Mouse (Mus musculus): ENCODE measurements around the gene Rrm2. TPM values are rescaled to one million over a fixed set of nuclear protein-coding genes. Genes with fewer than 3 reads are reported as not detected.

Rrm2 gene
- polyA plus RNA-seq, 1 experiment: 0.63 TPM

GRCm38 (mm10) chr12:24754693-24755092 is 46.7 kb downstream of the Rrm2 start:
- Histone ChIP-seq H3K27ac (replicated peaks; ENCODE audit: low read depth, low read length) (no peak overlapping the region), H3K4me1 (ENCODE audit: control insufficient read depth, insufficient read depth, insufficient read length, low read length) (no peaks in the 10 kb centered on the region; the same call in 1 of the 2 replicates), H3K4me3 (ENCODE audit: insufficient read depth, low read depth, low read length) (no peak overlapping the region)

GRCm38 (mm10) chr12:24755471-24755870 is 47.4 kb downstream of the Rrm2 start:
- no peak overlapping the region for H3K4me3 ChIP-seq (ENCODE audit: insufficient read depth, low read depth, low read length)
- H3K27ac ChIP-seq (replicated peaks; ENCODE audit: low read depth, low read length): no peak overlapping the region
- no peaks in the 10 kb centered on the region; the same call in 1 of the 2 replicates for H3K4me1 ChIP-seq (ENCODE audit: control insufficient read depth, insufficient read depth, insufficient read length, low read length)

DNA sequence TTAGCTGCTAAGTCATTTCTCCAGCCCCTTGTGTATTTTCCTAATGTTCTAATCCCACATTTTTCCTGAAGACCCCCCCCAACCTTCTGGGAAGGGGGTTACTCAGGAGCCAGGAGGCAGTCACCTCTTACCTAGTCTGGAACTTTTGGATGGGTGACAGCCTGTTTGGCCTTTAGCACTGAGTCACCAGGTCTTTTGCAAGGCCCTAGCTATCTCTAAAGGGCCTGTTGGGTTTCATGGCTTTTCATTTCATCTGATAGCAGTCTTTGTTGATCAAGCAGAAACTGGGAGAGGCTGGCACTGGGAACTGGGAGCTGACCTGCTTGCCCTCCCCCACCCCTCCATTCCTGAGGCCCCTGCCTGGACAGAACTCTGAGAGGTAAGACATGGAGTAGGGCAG is 49.3 kb downstream of the Rrm2 start:
- Histone ChIP-seq H3K4me3 (ENCODE audit: insufficient read depth, low read depth, low read length) (no peak overlapping the region), H3K27ac (replicated peaks; ENCODE audit: low read depth, low read length) (no peak overlapping the region), H3K4me1 (ENCODE audit: control insufficient read depth, insufficient read depth, insufficient read length, low read length) (no peaks in the 10 kb centered on the region; the same call in 1 of the 2 replicates)

DNA sequence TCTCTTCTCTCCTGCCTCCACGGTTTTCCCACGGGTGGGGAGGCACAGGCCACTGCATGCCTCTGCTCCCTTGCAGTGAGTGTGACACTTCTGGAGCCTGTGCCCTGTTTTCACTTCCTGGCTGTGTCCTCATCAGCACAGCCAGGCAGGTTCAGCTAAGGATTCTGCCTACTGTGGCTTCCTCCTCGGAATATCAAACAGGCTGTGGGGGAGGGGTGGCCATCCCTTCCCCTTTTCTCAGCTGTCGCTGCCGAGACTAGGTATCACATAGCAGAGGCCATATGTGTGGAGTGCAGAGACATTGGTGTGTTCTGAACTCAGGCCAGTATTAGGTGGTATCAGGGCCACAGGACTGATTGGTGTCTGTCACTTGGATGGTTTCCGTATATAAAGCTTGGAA is 50.3 kb downstream of the Rrm2 start:
- Histone ChIP-seq H3K4me1 (ENCODE audit: control insufficient read depth, insufficient read depth, insufficient read length, low read length) (no peaks in the 10 kb centered on the region; the same call in 1 of the 2 replicates), H3K4me3 (ENCODE audit: insufficient read depth, low read depth, low read length) (no peak overlapping the region), H3K27ac (replicated peaks; ENCODE audit: low read depth, low read length) (no peak overlapping the region)

DNA sequence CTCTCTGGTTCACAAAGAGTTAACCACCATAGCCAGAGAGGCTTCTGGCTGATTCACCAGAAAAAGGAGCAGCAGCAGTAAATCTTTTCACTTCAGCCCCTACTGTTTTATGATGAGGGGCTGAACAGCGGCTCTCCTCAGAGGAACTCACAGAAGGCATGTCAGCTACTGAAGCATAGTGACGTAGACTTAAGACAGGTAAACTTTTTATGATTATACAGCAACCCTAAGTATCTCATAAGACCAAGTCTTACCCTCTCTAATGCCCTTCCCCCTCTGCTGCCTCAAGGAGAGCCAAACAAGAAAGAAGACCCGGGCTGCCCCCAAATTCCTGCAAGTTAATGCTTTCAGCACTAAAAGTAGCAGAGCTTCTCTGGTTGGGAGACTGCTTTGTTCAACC is 54.2 kb downstream of the Rrm2 start:
- H3K4me1 ChIP-seq (ENCODE audit: control insufficient read depth, insufficient read depth, insufficient read length, low read length): no peaks in the 10 kb centered on the region
- no peak overlapping the region for H3K27ac ChIP-seq (replicated peaks; ENCODE audit: low read depth, low read length)
- no peak overlapping the region for H3K4me3 ChIP-seq (ENCODE audit: insufficient read depth, low read depth, low read length)

Other genes with a start within 250 kb of the Rrm2 start
- 8.0 and 9.5 TPM in 2 replicates for gene Taf1b, start 209.9 kb upstream of the Rrm2 start, polyA plus RNA-seq (2012; ENCODE audit: insufficient read depth, insufficient read length, missing spikeins)
- gene Grhl1, start 136.0 kb upstream of the Rrm2 start, polyA plus RNA-seq (2012; ENCODE audit: insufficient read depth, insufficient read length, missing spikeins): 0.67 and 0.99 TPM in 2 replicates
- 6.0 and 7.7 TPM in 2 replicates for gene Klf11, start 57.0 kb upstream of the Rrm2 start, polyA plus RNA-seq (2012; ENCODE audit: insufficient read depth, insufficient read length, missing spikeins)
- gene Cys1, start 26.4 kb upstream of the Rrm2 start, polyA plus RNA-seq (2012; ENCODE audit: insufficient read depth, insufficient read length, missing spikeins): 1.6 and 2.7 TPM in 2 replicates
- 2.0 TPM in 1 of 2 replicates, not detected in the other for gene Mboat2, start 122.6 kb downstream of the Rrm2 start, polyA plus RNA-seq (2012; ENCODE audit: insufficient read depth, insufficient read length, missing spikeins)

All from brown adipose tissue, adult 24 weeks (tissue).